Mouse (Mus musculus) left cerebral cortex, postnatal 4 days (tissue): ENCODE data around the gene Zc3h12d. TPM values are rescaled to one million over a fixed set of nuclear protein-coding genes. Genes with fewer than 3 reads are reported as not detected.
A peak's percentile ranks its signal among the peaks of the same experiment; 100 is the strongest.

Source experiments
- DNase-seq: peaks from one replicate; pipeline ENCODE4 v3.0.0-alpha.2; 2022
- intact Hi-C: fragments of 180-260 bp; cut with DNase I; formaldehyde crosslinking; loops from one replicate; pipeline ENCODE4 v1.15.1; 2025
- total RNA-seq, 2 experiments: library from RNA; stranded (reverse); gene quantifications; 2 replicates each; pipeline ENCODE4 v1.2.3; 2021

The Zc3h12d gene
- total RNA-seq: under 1 TPM; 0.18 to 0.22 TPM

- intact Hi-C loops: no loop called here
- DNase-seq: no peak
Observed at GRCm38 (mm10) chr10:7832171-7832676, at the start of gene Zc3h12d. Gene Zc3h12d (plus strand): TSS chr10:7832470.

- intact Hi-C loops: no loop called here
- no peak for DNase-seq
Observed at GRCm38 (mm10) chr10:7787319-7787718, 45.0 kb upstream of the Zc3h12d start.

GRCm38 (mm10) chr10:7792254-7792750, 40.0 kb upstream of the Zc3h12d start:
- no peak for DNase-seq
- intact Hi-C loops: no loop called here

- DNase-seq: peak; percentile 93
- intact Hi-C loops: no loop called here
Observed at GRCm38 (mm10) chr10:7792751-7793385, 39.4 kb upstream of the Zc3h12d start, which contains the start of the genes Ginm1 and Ppil4. Gene Ginm1 (minus strand): TSS chr10:7792824. Gene Ppil4 (plus strand): TSS chr10:7792891.

- intact Hi-C loops: no loop called here
- DNase-seq: no peak
Observed at GRCm38 (mm10) chr10:7801258-7801657, 31.0 kb upstream of the Zc3h12d start.

- intact Hi-C loops: no loop called here
- no peak for DNase-seq
Observed at GRCm38 (mm10) chr10:7802519-7803140, 29.6 kb upstream of the Zc3h12d start.

- DNase-seq: peak; percentile 19
- intact Hi-C loops: loop anchor here (5.0 kb wide), 1 partner anchor 427 kb away; no protein-coding TSS in a partner anchor
Observed at GRCm38 (mm10) chr10:7809937-7810336, 22.3 kb upstream of the Zc3h12d start.

- DNase-seq: no peak
- intact Hi-C loops: loop anchor here (5.0 kb wide), 1 partner anchor 381 kb away; no protein-coding TSS in a partner anchor
Observed at GRCm38 (mm10) chr10:7816476-7816875, 15.8 kb upstream of the Zc3h12d start.

- intact Hi-C loops: loop anchor here (5.0 kb wide), 1 partner anchor 379 kb away; no protein-coding TSS in a partner anchor
Observed at GRCm38 (mm10) chr10:7818676-7819075, 13.6 kb upstream of the Zc3h12d start.

GRCm38 (mm10) chr10:7819156-7819555, 13.1 kb upstream of the Zc3h12d start:
- no peak for DNase-seq
- intact Hi-C loops: loop anchor here (5.0 kb wide), 1 partner anchor 378 kb away; no protein-coding TSS in a partner anchor

More at GRCm38 (mm10) chr10:7818676-7819075, 13.6 kb upstream of the Zc3h12d start:
- no peak for DNase-seq

- no peak for DNase-seq
- intact Hi-C loops: loop anchor here (5.0 kb wide), 1 partner anchor 378 kb away; no protein-coding TSS in a partner anchor
Observed at GRCm38 (mm10) chr10:7819603-7820002, 12.7 kb upstream of the Zc3h12d start.

GRCm38 (mm10) chr10:7820171-7820570, 12.1 kb upstream of the Zc3h12d start:
- DNase-seq: no peak
- intact Hi-C loops: no loop called here

- intact Hi-C loops: no loop called here
- no peak for DNase-seq
Observed at GRCm38 (mm10) chr10:7821981-7822380, 10.3 kb upstream of the Zc3h12d start.

- intact Hi-C loops: no loop called here
- no peak for DNase-seq
Observed at GRCm38 (mm10) chr10:7824663-7825280, 7.5 kb upstream of the Zc3h12d start.

- no peak for DNase-seq
- intact Hi-C loops: no loop called here
Observed at GRCm38 (mm10) chr10:7825281-7825665, 7.0 kb upstream of the Zc3h12d start.

- DNase-seq: no peak
- intact Hi-C loops: no loop called here
Observed at GRCm38 (mm10) chr10:7826106-7826505, 6.2 kb upstream of the Zc3h12d start.

GRCm38 (mm10) chr10:7833377-7834165, 1.3 kb downstream of the Zc3h12d start:
- DNase-seq: no peak
- intact Hi-C loops: no loop called here

- intact Hi-C loops: no loop called here
- no peak for DNase-seq
Observed at GRCm38 (mm10) chr10:7834671-7835225, 2.5 kb downstream of the Zc3h12d start.

GRCm38 (mm10) chr10:7836902-7837301, 4.6 kb downstream of the Zc3h12d start:
- DNase-seq: no peak
- intact Hi-C loops: no loop called here

- intact Hi-C loops: no loop called here
- no peak for DNase-seq
Observed at GRCm38 (mm10) chr10:7837446-7837845, 5.2 kb downstream of the Zc3h12d start.
